Mouse (Mus musculus): Measurements from ENCODE around the gene Alox12. TPM values are rescaled to one million over a fixed set of nuclear protein-coding genes. Genes with fewer than 3 reads are reported as not detected.

Alox12 gene
- total and polyA plus RNA-seq, 3 experiments: 0.03 TPM; not detected in 2

GRCm38 (mm10) chr11:70214856-70215209, 40.3 kb downstream of the Alox12 start:
- Histone ChIP-seq H3K4me3 (ENCODE audit: control insufficient read depth in 1 of 2, insufficient read depth in 1 of 2, low read depth in 2 of 2, low read length in 2 of 2) (no peak overlapping the region), H3K27ac (ENCODE audit: control insufficient read depth, low read depth, low read length) (no peak overlapping the region)

GRCm38 (mm10) chr11:70214191-70214855, 40.8 kb downstream of the Alox12 start:
- Histone ChIP-seq H3K27me3 (ENCODE audit: control insufficient read depth in 1 of 2, insufficient read depth in 2 of 2, low read length in 2 of 2) (no peaks in the 10 kb centered on the region), H3K27ac (ENCODE audit: control insufficient read depth, low read depth, low read length) (no peak overlapping the region), H3K9me3 (replicated peaks; ENCODE audit: insufficient read depth, low read length) (no peaks in the 10 kb centered on the region), H3K4me1 (ENCODE audit: control insufficient read depth in 1 of 2, insufficient read depth in 2 of 2, low read length in 2 of 2) (peaks cover 0 to 5% of the 10 kb centered on the region in 2 experiments; a peak in 1 of 4 replicates), H3K9ac (ENCODE audit: control insufficient read depth, low read depth, low read length, poor library complexity, severe bottlenecking) (no peak overlapping the region), H3K79me2 (ENCODE audit: control insufficient read depth, insufficient read depth, low read length, poor library complexity) (no peaks in the 10 kb centered on the region), H3K36me3 (ENCODE audit: control insufficient read depth in 1 of 2, insufficient read depth in 2 of 2, low read length in 2 of 2) (no peaks in the 10 kb centered on the region; a peak in 1 of 4 replicates), H3K4me3 (ENCODE audit: control insufficient read depth in 1 of 2, insufficient read depth in 1 of 2, low read depth in 2 of 2, low read length in 2 of 2) (no peak overlapping the region)
- no peak for DNase-seq (ENCODE audit: low read depth, low spot score)
- no peak for TF ChIP-seq ZC3H11A (IDR thresholded peaks at IDR 0.05; ENCODE audit: low read depth, low read length)
- TF ChIP-seq E2F4 (IDR thresholded peaks at IDR 0.05; ENCODE audit: borderline replicate concordance, low read depth, low read length): no peak
- no peak for TF ChIP-seq MAZ (IDR thresholded peaks at IDR 0.05; ENCODE audit: low read depth, low read length)
- no peak for TF ChIP-seq BHLHE40 (IDR thresholded peaks at IDR 0.05; ENCODE audit: borderline replicate concordance, low read depth, low read length)
- no peak for TF ChIP-seq RAD21 (IDR thresholded peaks at IDR 0.05; ENCODE audit: low read depth, low read length)
- no peak for TF ChIP-seq EP300 (IDR thresholded peaks at IDR 0.05; ENCODE audit: low read depth in 1 of 2, low read length in 2 of 2)
- no peak for TF ChIP-seq MYC (IDR thresholded peaks at IDR 0.05; ENCODE audit: low read depth, low read length)
- no peak for TF ChIP-seq MAX (IDR thresholded peaks at IDR 0.05; ENCODE audit: low read length)
- TF ChIP-seq USF1 (IDR thresholded peaks at IDR 0.05; ENCODE audit: low read depth, low read length): no peak

More at GRCm38 (mm10) chr11:70214856-70215209, 40.3 kb downstream of the Alox12 start:
- peaks cover 0 to 5% of the 10 kb centered on the region in 2 experiments; a peak in 2 of 4 replicates for H3K4me1 ChIP-seq (ENCODE audit: control insufficient read depth in 1 of 2, insufficient read depth in 2 of 2, low read length in 2 of 2)
- no peaks in the 10 kb centered on the region for H3K9me3 ChIP-seq (replicated peaks; ENCODE audit: insufficient read depth, low read length)
- no peaks in the 10 kb centered on the region for H3K27me3 ChIP-seq (ENCODE audit: control insufficient read depth in 1 of 2, insufficient read depth in 2 of 2, low read length in 2 of 2)
- H3K36me3 ChIP-seq (ENCODE audit: control insufficient read depth in 1 of 2, insufficient read depth in 2 of 2, low read length in 2 of 2): peaks cover 0 to 3% of the 10 kb centered on the region in 2 experiments; a peak in 2 of 4 replicates
- no peak overlapping the region for H3K9ac ChIP-seq (ENCODE audit: control insufficient read depth, low read depth, low read length, poor library complexity, severe bottlenecking)
- DNase-seq (ENCODE audit: low read depth, low spot score): no peak
- no peaks in the 10 kb centered on the region for H3K79me2 ChIP-seq (ENCODE audit: control insufficient read depth, insufficient read depth, low read length, poor library complexity)
- TF ChIP-seq E2F4 (IDR thresholded peaks at IDR 0.05; ENCODE audit: borderline replicate concordance, low read depth, low read length) (no peak), MYB (IDR thresholded peaks at IDR 0.05; ENCODE audit: low read depth, low read length) (no peak), NRF1 (IDR thresholded peaks at IDR 0.05; ENCODE audit: insufficient read depth, low read depth, low read length, poor library complexity, severe bottlenecking) (no peak), MAX (IDR thresholded peaks at IDR 0.05; ENCODE audit: low read length) (no peak), NELFE (IDR thresholded peaks at IDR 0.05; ENCODE audit: low read depth, low read length) (no peak), HCFC1 (IDR thresholded peaks at IDR 0.05; ENCODE audit: low read depth, low read length) (no peak), USF1 (IDR thresholded peaks at IDR 0.05; ENCODE audit: low read depth, low read length) (no peak), CTCF (IDR thresholded peaks at IDR 0.05 in 2 of 3, conservative IDR thresholded peaks at IDR 0.05 in 1 of 3; ENCODE audit: control insufficient read depth in 1 of 3, insufficient read depth in 1 of 3, low read depth in 2 of 3, low read length in 3 of 3, poor library complexity in 1 of 3, severe bottlenecking in 1 of 3) (no peak), MEF2A (IDR thresholded peaks at IDR 0.05; ENCODE audit: extremely low read depth, insufficient replicate concordance, low read depth, low read length, poor library complexity, severe bottlenecking) (no peak), TBP (IDR thresholded peaks at IDR 0.05; ENCODE audit: low read depth, low read length) (no peak), GATA1 (IDR thresholded peaks at IDR 0.05; ENCODE audit: low read depth, low read length) (no peak), MAFK (IDR thresholded peaks at IDR 0.05; ENCODE audit: borderline replicate concordance, low read depth, low read length) (no peak), TCF12 (IDR thresholded peaks at IDR 0.05; ENCODE audit: low read depth, low read length) (no peak), SIN3A (IDR thresholded peaks at IDR 0.05; ENCODE audit: low read length) (no peak), ELF1 (IDR thresholded peaks at IDR 0.05; ENCODE audit: low read depth, low read length) (no peak), GABPA (IDR thresholded peaks at IDR 0.05; ENCODE audit: low read depth, low read length) (no peak)
